Mouse (Mus musculus): ENCODE measurements around the gene G6pd2.

DNA sequence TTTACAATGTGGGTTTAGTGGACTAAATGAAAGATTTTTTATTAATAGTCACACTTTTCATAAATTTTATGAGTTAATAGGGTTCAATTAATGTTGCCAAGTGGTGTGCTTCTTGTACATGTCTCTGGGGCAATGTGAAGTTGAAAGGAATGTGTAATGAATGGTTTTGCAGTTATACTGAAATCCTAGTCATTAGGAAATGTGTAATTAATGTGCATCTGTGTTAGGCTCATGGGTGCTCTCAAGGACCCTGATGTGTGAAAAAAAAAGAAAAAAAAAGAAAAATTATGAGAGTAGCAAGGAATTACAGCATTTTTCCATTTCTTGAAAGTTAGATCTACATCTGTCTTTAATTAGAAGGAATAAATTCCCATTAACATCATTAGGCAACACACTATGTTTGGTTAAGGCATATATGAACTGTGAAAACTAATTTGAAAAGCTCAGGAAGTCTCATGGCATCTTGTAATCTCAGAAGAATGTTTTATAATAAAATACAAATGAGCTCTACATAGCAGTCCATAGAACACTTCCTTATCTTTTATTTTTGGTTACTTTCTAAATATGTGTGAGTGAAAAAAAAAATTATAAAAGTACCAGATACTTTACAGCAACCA is 24.4 kb downstream of the G6pd2 start:
- TF ChIP-seq CTCF (IDR thresholded peaks at IDR 0.05; ENCODE audit: low read depth, low read length) (no peak), POLR2A (IDR thresholded peaks at IDR 0.05; ENCODE audit: extremely low read depth, insufficient read depth, low read length) (no peak)

Data from liver, adult 2 months (tissue).